28 mouse cellular contexts compared by ENCODE assay signal in the genomic region with DNA sequence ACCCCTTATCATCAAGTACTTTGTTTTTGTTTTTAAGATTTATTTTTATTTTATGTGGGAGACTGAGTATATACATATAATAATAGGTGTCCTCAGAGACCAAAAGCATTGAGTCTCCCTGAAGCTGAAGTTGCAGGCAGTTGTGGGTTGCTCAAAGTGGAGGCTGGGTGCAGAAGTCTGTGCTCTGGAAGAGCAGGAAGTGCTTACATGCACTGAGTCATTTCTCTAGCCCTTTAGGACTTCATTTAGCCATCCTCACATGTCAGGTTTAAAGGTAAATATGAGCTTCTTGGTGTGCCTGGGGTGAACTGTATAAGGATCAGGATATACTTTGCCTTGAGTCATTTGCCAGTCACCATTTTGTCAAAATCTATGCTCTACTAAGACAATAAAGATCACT.
"Had no signal": no experiment of that assay in that cellular context is flagged by ENCODE, and none has a peak within 500 bp of the region (broad histone marks: within the 10 kb centered on the region; RNA-seq: fewer than 3 reads in every experiment).

No protein-coding gene starts in this region.

- ATAC-seq: forebrain, embryonic 13.5 days; forebrain, embryonic 14.5 days; forebrain, embryonic 15.5 days; forebrain, embryonic 16.5 days; forebrain, postnatal 0 days had no signal

- H3K27me3 ChIP-seq: embryonic facial prominence, embryonic 12.5 days; embryonic facial prominence, embryonic 13.5 days; embryonic facial prominence, embryonic 15.5 days; forebrain, embryonic 12.5 days; forebrain, embryonic 13.5 days; forebrain, embryonic 15.5 days had no signal

- H3K4me1 ChIP-seq: embryonic facial prominence, embryonic 10.5 days; embryonic facial prominence, embryonic 12.5 days; embryonic facial prominence, embryonic 13.5 days; embryonic facial prominence, embryonic 15.5 days; forebrain, embryonic 13.5 days; forebrain, embryonic 15.5 days had no signal

- H3K4me3 ChIP-seq: embryonic facial prominence, embryonic 10.5 days; embryonic facial prominence, embryonic 12.5 days; embryonic facial prominence, embryonic 13.5 days; embryonic facial prominence, embryonic 15.5 days; erythroblast, embryonic 14.5 days; forebrain, embryonic 10.5 days; forebrain, embryonic 12.5 days; forebrain, embryonic 13.5 days; forebrain, embryonic 15.5 days; gastrocnemius, adult 2 months; heart, adult 2 months had no signal

- DNase-seq: cerebellum, adult 8-10 months; cerebellum, adult 9-10 months; cerebellum, adult 9-11 months; cerebellum, postnatal 10 days; cerebellum, postnatal 14 days; cerebellum, postnatal 25 days; cerebellum, postnatal 36 days; embryo, embryonic 11 days; forebrain, postnatal 0 days; gastrocnemius, adult 2 months; gastrocnemius, postnatal 10 days; gastrocnemius, postnatal 14 days; gastrocnemius, postnatal 25 days; gastrocnemius, postnatal 36 days; heart, adult 11 months; heart, adult 18-20 months; heart, adult 2 months had no signal

- H3K4me2 ChIP-seq: embryonic facial prominence, embryonic 12.5 days; embryonic facial prominence, embryonic 13.5 days; embryonic facial prominence, embryonic 15.5 days; forebrain, embryonic 12.5 days; forebrain, embryonic 13.5 days; forebrain, embryonic 15.5 days had no signal

- H3K9me3 ChIP-seq: embryonic facial prominence, embryonic 10.5 days; embryonic facial prominence, embryonic 12.5 days; embryonic facial prominence, embryonic 13.5 days; embryonic facial prominence, embryonic 15.5 days; forebrain, embryonic 10.5 days; forebrain, embryonic 12.5 days; forebrain, embryonic 13.5 days; forebrain, embryonic 15.5 days had no signal

- H3K9ac ChIP-seq: embryonic facial prominence, embryonic 12.5 days; embryonic facial prominence, embryonic 13.5 days; embryonic facial prominence, embryonic 15.5 days; forebrain, embryonic 12.5 days; forebrain, embryonic 13.5 days; forebrain, embryonic 15.5 days; forebrain, postnatal 0 days had no signal

- H3K27ac ChIP-seq: embryonic facial prominence, embryonic 10.5 days; embryonic facial prominence, embryonic 12.5 days; embryonic facial prominence, embryonic 13.5 days; embryonic facial prominence, embryonic 15.5 days; forebrain, embryonic 10.5 days; forebrain, embryonic 12.5 days; forebrain, embryonic 13.5 days; forebrain, embryonic 15.5 days; gastrocnemius, adult 2 months; heart, adult 2 months had no signal

- H3K36me3 ChIP-seq: embryonic facial prominence, embryonic 10.5 days; embryonic facial prominence, embryonic 12.5 days; embryonic facial prominence, embryonic 13.5 days; embryonic facial prominence, embryonic 15.5 days; forebrain, embryonic 10.5 days; forebrain, embryonic 12.5 days; forebrain, embryonic 15.5 days had no signal
